Comparison of ENCODE assay signal across 21 mouse cellular contexts in genomic region chr10:23156866-23157625, GRCm38 (mm10).
A peak's percentile ranks its signal among the peaks of the same experiment; 100 is the strongest.
DNase-seq lines count a peak whose midpoint lies in the region; ATAC-seq and TF ChIP-seq lines count a peak whose summit lies in the region.
"Had no signal": no experiment of that assay in that cellular context is flagged by ENCODE, and none has a peak within 500 bp of the region (broad histone marks: within the 10 kb centered on the region; RNA-seq: fewer than 3 reads in every experiment).

No protein-coding gene starts in this region.

- intact Hi-C loops in heart, adult 2 months (cut with DNase I) = no loop called here
- intact Hi-C loops in left cerebral cortex, postnatal 36 days (cut with DNase I) = no loop called here

- no peaks in the 10 kb centered on the region for H3K79me2 ChIP-seq in heart, adult 2 months (replicated peaks; ENCODE audit: control insufficient read depth, insufficient read depth, low read length)

- peaks cover 6% of the 10 kb centered on the region; the same call in 1 of the 2 replicates for H3K4me1 ChIP-seq in heart, embryonic 10.5 days
- no peaks in the 10 kb centered on the region for H3K4me1 ChIP-seq in heart, adult 2 months (ENCODE audit: control insufficient read depth, insufficient read depth, low read length)
- no peaks in the 10 kb centered on the region for H3K4me1 ChIP-seq in midbrain, embryonic 16.5 days (ENCODE audit: control insufficient read depth, insufficient read depth, low read length)
- no peaks in the 10 kb centered on the region for H3K4me1 ChIP-seq in midbrain, embryonic 13.5 days (replicated peaks)
- peaks cover 25% of the 10 kb centered on the region for H3K4me1 ChIP-seq in embryonic facial prominence, embryonic 13.5 days
- no peaks in the 10 kb centered on the region for H3K4me1 ChIP-seq in intestine, embryonic 16.5 days (ENCODE audit: control insufficient read depth, insufficient read depth, low read length)
- H3K4me1 ChIP-seq: embryonic facial prominence, embryonic 15.5 days; hindbrain, embryonic 10.5 days; liver, embryonic 12.5 days; midbrain, embryonic 15.5 days; stomach, embryonic 15.5 days had no signal

- TF ChIP-seq EP300 in heart, adult 2 months (IDR thresholded peaks at IDR 0.05; ENCODE audit: insufficient read depth, low read depth, low read length) = no peak

- H3K4me3 ChIP-seq in heart, embryonic 10.5 days = no peak overlapping the region
- H3K4me3 ChIP-seq in heart, adult 2 months = no peak overlapping the region
- H3K4me3 ChIP-seq in midbrain, embryonic 16.5 days (ENCODE audit: low read depth, low read length) = no peak overlapping the region
- no peak overlapping the region for H3K4me3 ChIP-seq in midbrain, embryonic 13.5 days (replicated peaks)
- H3K4me3 ChIP-seq in embryonic facial prominence, embryonic 13.5 days = no peak overlapping the region
- no peak overlapping the region for H3K4me3 ChIP-seq in intestine, embryonic 16.5 days (ENCODE audit: low read length)
- H3K4me3 ChIP-seq: embryonic facial prominence, embryonic 15.5 days; forebrain, embryonic 13.5 days; hindbrain, embryonic 10.5 days; liver, embryonic 12.5 days; midbrain, embryonic 15.5 days; stomach, embryonic 15.5 days had no signal

- TF ChIP-seq CTCF in heart, adult 2 months (IDR thresholded peaks at IDR 0.05) = no peak

- H3K9me3 ChIP-seq in heart, embryonic 10.5 days = no peaks in the 10 kb centered on the region
- no peaks in the 10 kb centered on the region for H3K9me3 ChIP-seq in midbrain, embryonic 16.5 days (replicated peaks; ENCODE audit: control insufficient read depth, low read length, poor library complexity, severe bottlenecking)
- H3K9me3 ChIP-seq in midbrain, embryonic 13.5 days = no peaks in the 10 kb centered on the region
- H3K9me3 ChIP-seq in embryonic facial prominence, embryonic 13.5 days = no peaks in the 10 kb centered on the region
- no peaks in the 10 kb centered on the region for H3K9me3 ChIP-seq in intestine, embryonic 16.5 days (ENCODE audit: control insufficient read depth, low read length)
- H3K9me3 ChIP-seq: embryonic facial prominence, embryonic 15.5 days; forebrain, embryonic 13.5 days; G1E; hindbrain, embryonic 10.5 days; liver, embryonic 12.5 days; midbrain, embryonic 15.5 days; stomach, embryonic 15.5 days had no signal

- DNase-seq in heart, embryonic 10.5 days (ENCODE audit: low spot score) = no peak
- no peak for DNase-seq in heart, adult 2 months
- DNase-seq in layer of hippocampus, adult 8-10 months (ENCODE audit: low spot score in 2 of 2) = no peak
- DNase-seq in left cerebral cortex, postnatal 36 days (ENCODE audit: low spot score in 2 of 2) = no peak
- DNase-seq: adrenal gland, adult 8-10 months; cerebellum, adult 18-20 months; gastrocnemius, postnatal 25 days; kidney, adult 8-10 months; kidney, postnatal 4 days; right cerebral cortex, adult 18-20 months had no signal

- H3K36me3 ChIP-seq in heart, embryonic 10.5 days = no peaks in the 10 kb centered on the region
- no peaks in the 10 kb centered on the region for H3K36me3 ChIP-seq in heart, adult 2 months (ENCODE audit: control insufficient read depth, insufficient read depth, low read length)
- H3K36me3 ChIP-seq in midbrain, embryonic 16.5 days (ENCODE audit: control insufficient read depth, insufficient read depth, low read length) = no peaks in the 10 kb centered on the region
- no peaks in the 10 kb centered on the region for H3K36me3 ChIP-seq in midbrain, embryonic 13.5 days
- H3K36me3 ChIP-seq in embryonic facial prominence, embryonic 13.5 days = peaks cover 5% of the 10 kb centered on the region; the same call in 1 of the 2 replicates
- H3K36me3 ChIP-seq in intestine, embryonic 16.5 days (ENCODE audit: control insufficient read depth, insufficient read depth, low read length) = no peaks in the 10 kb centered on the region
- H3K36me3 ChIP-seq: embryonic facial prominence, embryonic 15.5 days; G1E; liver, embryonic 12.5 days; midbrain, embryonic 15.5 days; stomach, embryonic 15.5 days had no signal

- no peak overlapping the region for H3K9ac ChIP-seq in heart, adult 2 months (ENCODE audit: low read depth, low read length)
- H3K9ac ChIP-seq in midbrain, embryonic 16.5 days (ENCODE audit: low read depth, low read length) = no peak overlapping the region
- no peak overlapping the region for H3K9ac ChIP-seq in midbrain, embryonic 13.5 days (replicated peaks)
- no peak overlapping the region for H3K9ac ChIP-seq in embryonic facial prominence, embryonic 13.5 days
- no peak overlapping the region for H3K9ac ChIP-seq in intestine, embryonic 16.5 days (ENCODE audit: low read depth, low read length)
- H3K9ac ChIP-seq: embryonic facial prominence, embryonic 15.5 days; forebrain, embryonic 13.5 days; liver, embryonic 12.5 days; midbrain, embryonic 15.5 days; stomach, embryonic 15.5 days had no signal

- 56% methylated on average over 18 of the region's 18 CpGs for WGBS in heart, embryonic 10.5 days
- WGBS in heart, adult 2 months = 42% methylated on average over 18 of the region's 18 CpGs
- 84% methylated on average over 18 of the region's 18 CpGs for WGBS in midbrain, embryonic 16.5 days
- WGBS in midbrain, embryonic 13.5 days = 89% methylated on average over 18 of the region's 18 CpGs
- 62% methylated on average over 18 of the region's 18 CpGs for WGBS in embryonic facial prominence, embryonic 13.5 days
- 57% methylated on average over 18 of the region's 18 CpGs for WGBS in intestine, embryonic 16.5 days

- H3K4me2 ChIP-seq in midbrain, embryonic 16.5 days (ENCODE audit: low read length) = no peak overlapping the region
- no peak overlapping the region for H3K4me2 ChIP-seq in midbrain, embryonic 13.5 days (replicated peaks)
- H3K4me2 ChIP-seq in embryonic facial prominence, embryonic 13.5 days = no peak overlapping the region
- H3K4me2 ChIP-seq in intestine, embryonic 16.5 days (ENCODE audit: low read depth, low read length) = no peak overlapping the region
- H3K4me2 ChIP-seq: embryonic facial prominence, embryonic 15.5 days; forebrain, embryonic 13.5 days; liver, embryonic 12.5 days; midbrain, embryonic 15.5 days; stomach, embryonic 15.5 days had no signal

- no peaks in the 10 kb centered on the region for H3K27me3 ChIP-seq in heart, embryonic 10.5 days (ENCODE audit: insufficient read depth, poor library complexity, severe bottlenecking)
- H3K27me3 ChIP-seq in heart, adult 2 months (ENCODE audit: control insufficient read depth, insufficient read depth, low read length) = no peaks in the 10 kb centered on the region
- no peaks in the 10 kb centered on the region for H3K27me3 ChIP-seq in midbrain, embryonic 16.5 days (ENCODE audit: control insufficient read depth, insufficient read depth, low read depth, low read length)
- no peaks in the 10 kb centered on the region for H3K27me3 ChIP-seq in midbrain, embryonic 13.5 days
- H3K27me3 ChIP-seq in embryonic facial prominence, embryonic 13.5 days = no peaks in the 10 kb centered on the region
- no peaks in the 10 kb centered on the region for H3K27me3 ChIP-seq in intestine, embryonic 16.5 days (replicated peaks; ENCODE audit: control insufficient read depth, insufficient read depth, low read length)
- H3K27me3 ChIP-seq: embryonic facial prominence, embryonic 15.5 days; forebrain, embryonic 13.5 days; liver, embryonic 12.5 days; midbrain, embryonic 15.5 days; stomach, embryonic 15.5 days had no signal

- no peak for TF ChIP-seq POLR2A in heart, adult 2 months (IDR thresholded peaks at IDR 0.05; ENCODE audit: insufficient read depth, low read depth, low read length)

- no peak for ATAC-seq in midbrain, embryonic 16.5 days
- no peak for ATAC-seq in midbrain, embryonic 13.5 days
- ATAC-seq in embryonic facial prominence, embryonic 13.5 days (ENCODE audit: insufficient number of reproducible peaks, insufficient read depth, low FRiP score, low TSS enrichment, low read depth) = no peak
- ATAC-seq in intestine, embryonic 16.5 days = no peak
- ATAC-seq: forebrain, embryonic 13.5 days; liver, embryonic 12.5 days; midbrain, embryonic 15.5 days had no signal

- peak overlapping the region; percentile 69 for H3K27ac ChIP-seq in heart, embryonic 10.5 days
- H3K27ac ChIP-seq in heart, adult 2 months = no peak overlapping the region
- 0 out of 2 replicates have a peak overlapping the region, but pooled peaks have one; percentile 15 for H3K27ac ChIP-seq in midbrain, embryonic 16.5 days (ENCODE audit: low read length)
- no peak overlapping the region for H3K27ac ChIP-seq in midbrain, embryonic 13.5 days
- H3K27ac ChIP-seq in embryonic facial prominence, embryonic 13.5 days = 0 out of 2 replicates have a peak overlapping the region, but pooled peaks have one; percentile 1
- no peak overlapping the region for H3K27ac ChIP-seq in intestine, embryonic 16.5 days (ENCODE audit: low read length)
- H3K27ac ChIP-seq: embryonic facial prominence, embryonic 15.5 days; forebrain, embryonic 13.5 days; hindbrain, embryonic 10.5 days; liver, embryonic 12.5 days; midbrain, embryonic 15.5 days; stomach, embryonic 15.5 days had no signal

Comparison
In these comparisons a context has a peak if more than half of its experiments do, and no peak if none do; other contexts are left out.
1. H3K27ac ChIP-seq: peak in heart, embryonic 10.5 days (single experiment), midbrain, embryonic 16.5 days (single experiment) and embryonic facial prominence, embryonic 13.5 days (single experiment); none in heart, adult 2 months (single experiment), midbrain, embryonic 13.5 days (single experiment) and intestine, embryonic 16.5 days (single experiment).